Mouse (Mus musculus): ENCODE data around the gene Mitd1.

- TF ChIP-seq TAL1 (conservative IDR thresholded peaks at IDR 0.05; ENCODE audit: low read depth, low read length) (no peak), CTCF (IDR thresholded peaks at IDR 0.05; ENCODE audit: low read depth, low read length) (no peak), POLR2AphosphoS5 (IDR thresholded peaks at IDR 0.05; ENCODE audit: insufficient replicate concordance, low read depth, low read length) (no peak), GATA1 (IDR thresholded peaks at IDR 0.05; ENCODE audit: borderline replicate concordance, low read length) (no peak), GATA2 (IDR thresholded peaks at IDR 0.05; ENCODE audit: borderline replicate concordance, low read depth, low read length) (no peak)
Observed at GRCm38 (mm10) chr1:37872131-37873067, 17.8 kb downstream of the Mitd1 start.
